Mouse (Mus musculus): ENCODE results near the gene Fstl5.

DNA sequence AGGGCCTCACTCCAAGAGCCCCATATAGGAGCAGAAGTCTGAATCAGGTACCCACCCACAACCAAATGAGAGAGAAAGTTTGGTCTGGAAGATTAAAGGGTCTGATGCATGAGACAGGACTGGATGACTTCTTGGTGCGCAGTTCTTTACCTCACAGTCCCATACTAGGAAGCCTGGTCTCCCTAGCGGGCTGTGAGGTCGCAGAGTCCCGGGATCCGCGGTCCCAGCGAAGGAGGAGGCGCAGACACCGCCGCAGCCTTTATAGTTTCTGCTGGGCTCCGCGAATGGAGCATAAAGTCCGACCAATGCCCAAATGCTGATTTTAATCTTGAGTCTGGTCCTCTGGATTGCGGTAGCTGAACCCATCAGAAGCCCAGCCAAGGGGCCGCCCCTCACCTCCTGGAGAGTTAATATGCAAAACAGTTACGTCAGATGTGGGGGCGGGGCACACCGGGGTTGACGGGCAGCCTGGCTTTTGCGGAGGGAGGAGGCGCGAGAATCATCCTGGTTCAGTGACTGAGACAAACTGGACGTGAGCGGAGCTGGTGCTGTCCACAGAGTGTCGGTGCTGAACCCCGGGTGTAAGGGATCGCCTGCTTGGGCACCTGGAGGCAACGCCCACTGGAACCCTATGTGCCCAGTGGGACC lies at the start of gene Fstl5:
- TF ChIP-seq POLR2A (IDR thresholded peaks at IDR 0.05; ENCODE audit: extremely low read depth, insufficient read depth, low read length) (peak; percentile 37; the same call in 1 of the 2 replicates), CTCF (IDR thresholded peaks at IDR 0.05; ENCODE audit: extremely low read depth, insufficient read depth, low read length) (no peak)

All from cortical plate, adult 2 months (tissue).